Mouse (Mus musculus): ENCODE data around the gene Tmem229b.

DNA sequence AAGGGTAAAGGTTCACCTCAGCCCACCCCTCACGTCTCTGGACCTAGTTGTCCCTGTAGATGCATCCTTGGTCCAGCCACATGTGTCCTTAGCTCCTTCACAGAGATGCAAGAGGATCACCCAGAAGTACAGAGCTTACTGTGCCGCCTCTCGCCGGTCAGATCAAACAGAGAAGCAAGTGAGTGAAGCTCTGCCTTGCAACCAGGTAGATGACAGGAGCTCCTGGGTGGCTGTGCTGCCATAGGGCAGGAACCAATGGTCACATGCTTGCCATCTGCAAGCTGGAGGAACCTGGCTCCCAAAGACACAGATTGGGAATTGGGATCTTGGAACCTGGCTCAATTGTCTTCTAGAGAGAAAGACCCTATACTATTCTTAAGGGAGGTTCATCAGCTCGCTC lies 2.0 kb downstream of the Tmem229b start:
- TF ChIP-seq CTCF (IDR thresholded peaks at IDR 0.05; ENCODE audit: low read depth) (no peak), EP300 (optimal IDR thresholded peaks at IDR 0.05) (no peak)

Measured in stomach, postnatal 0 days (tissue).